Mouse (Mus musculus) hindbrain, embryonic 11.5 days (tissue): ENCODE results near the gene Ccnj. TPM values are rescaled to one million over a fixed set of nuclear protein-coding genes. Genes with fewer than 3 reads are reported as not detected.

ENCODE experiments used
- ATAC-seq: fragments of 200-750 bp; cut with Nextera tagmentation; 2 replicates; pipeline ENCODE4 v1.8.0; 2017; ENCODE audit warnings: mild to moderate bottlenecking, moderate TSS enrichment, moderate library complexity; ENCODE audit not compliant: low FRiP score
- DNase-seq: peaks from one replicate; pipeline ENCODE4 v3.0.0-alpha.2; 2015; ENCODE audit warnings: low spot score
- H3K27ac ChIP-seq: fragments of 300-500 bp; sonication (generic); 2 replicates; pipeline ENCODE4 v1.5.1; 2014; ENCODE audit warnings: mild to moderate bottlenecking, low read depth, low read length
- H3K27me3 ChIP-seq: fragments of 300-500 bp; sonication (generic); 2 replicates; pipeline ENCODE4 v1.6.1; 2014; ENCODE audit warnings: mild to moderate bottlenecking, low read length, moderate library complexity, mixed read lengths; ENCODE audit not compliant: control insufficient read depth, insufficient read depth
- H3K36me3 ChIP-seq: fragments of 300-500 bp; sonication (generic); 2 replicates; pipeline ENCODE4 v1.6.1; 2014; ENCODE audit warnings: mild to moderate bottlenecking, low read length, moderate library complexity, mixed read lengths; ENCODE audit not compliant: control insufficient read depth, insufficient read depth
- H3K4me1 ChIP-seq: fragments of 300-500 bp; sonication (generic); replicated peaks from 2 replicates; pipeline ENCODE4 v1.6.1; 2014; ENCODE audit warnings: low read length, mixed read lengths; ENCODE audit not compliant: control insufficient read depth, insufficient read depth
- H3K4me2 ChIP-seq: fragments of 300-500 bp; sonication (generic); replicated peaks from 2 replicates; pipeline ENCODE4 v1.6.1; 2014; ENCODE audit warnings: mild to moderate bottlenecking, low read depth, low read length
- H3K4me3 ChIP-seq: fragments of 300-500 bp; sonication (generic); 2 replicates; pipeline ENCODE4 v1.5.1; 2014; ENCODE audit warnings: low read depth, low read length
- H3K9ac ChIP-seq: fragments of 300-500 bp; sonication (generic); 2 replicates; pipeline ENCODE4 v1.6.1; 2014; ENCODE audit warnings: low read depth, low read length
- H3K9me3 ChIP-seq: fragments of 300-500 bp; sonication (generic); 2 replicates; pipeline ENCODE4 v1.6.1; 2016; ENCODE audit warnings: low read length; ENCODE audit not compliant: control insufficient read depth
- WGBS: fragments of 180-500 bp; shearing (Covaris S2); extraction: QIAGEN DNeasy Blood & Tissue Kit; methylation state at CpG from one replicate; pipeline ENCODE4 v1.1.7; 2014; 5-methylcytosine and 5-hydroxymethylcytosine counted together
- polyA plus RNA-seq: library from polyadenylated mRNA; unstranded; fragments of >200 nt; fragmentation: Nextera tagmentation; extraction: Ambion mirVana; gene quantifications from 2 replicates; pipeline ENCODE4 v1.2.1, GENCODE M21; 2014

Ccnj gene
- polyA plus RNA-seq, 1 experiment from 2014 or later, result 30.9 TPM

GRCm38 (mm10) chr19:40868284-40868683, 37.2 kb downstream of the Ccnj start:
- Histone ChIP-seq H3K4me3 (no peak overlapping the region), H3K9ac (no peak overlapping the region), H3K4me2 (no peak overlapping the region), H3K27me3 (peaks cover 8% of the 10 kb centered on the region; the same call in 1 of the 2 replicates), H3K4me1 (no peaks in the 10 kb centered on the region), H3K27ac (no peak overlapping the region), H3K36me3 (no peaks in the 10 kb centered on the region), H3K9me3 (no peaks in the 10 kb centered on the region)
- WGBS, result 33% methylated on average over 5 of the region's 5 CpGs
- DNase-seq (no peak), ATAC-seq (no peak)

DNA sequence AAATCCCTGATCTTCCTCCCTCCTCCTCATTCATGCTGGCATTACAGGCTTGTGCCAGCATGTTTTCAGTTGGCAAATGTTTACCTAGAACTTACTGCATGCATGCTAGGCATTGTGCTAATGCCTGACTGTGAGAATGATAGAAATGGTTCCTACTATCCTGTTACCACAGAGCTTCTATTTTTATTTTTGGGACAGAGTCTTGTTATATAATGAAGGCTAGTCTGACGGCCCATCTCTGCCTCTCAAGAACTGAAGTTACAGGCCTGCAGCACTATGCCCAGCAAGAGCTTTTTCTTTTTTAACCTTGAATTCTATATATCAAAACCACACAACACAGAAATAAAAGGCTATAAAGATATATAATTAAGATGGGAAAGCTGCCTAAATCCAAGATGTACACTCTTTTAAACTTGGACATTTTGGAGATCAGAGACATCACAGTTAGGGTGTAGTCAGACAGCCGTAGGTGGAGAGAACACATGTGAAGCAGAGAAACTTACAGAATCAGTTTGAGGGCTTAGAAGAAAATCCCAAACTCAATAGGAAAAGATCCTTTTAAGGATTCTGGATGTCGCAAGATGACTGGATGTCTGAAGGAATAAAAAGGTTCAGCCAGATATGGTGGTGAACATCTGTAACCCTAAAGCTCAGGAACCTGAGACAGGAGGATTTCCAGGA, 38.5 kb downstream of the Ccnj start:
- ATAC-seq, result no peak
- Histone ChIP-seq H3K9me3 (no peaks in the 10 kb centered on the region), H3K36me3 (no peaks in the 10 kb centered on the region), H3K9ac (no peak overlapping the region), H3K27ac (no peak overlapping the region), H3K4me2 (no peak overlapping the region), H3K27me3 (peaks cover 8% of the 10 kb centered on the region; the same call in 1 of the 2 replicates), H3K4me3 (no peak overlapping the region), H3K4me1 (no peaks in the 10 kb centered on the region)
- DNase-seq, result no peak
- 94% methylated on average over 3 of the region's 3 CpGs for WGBS

- WGBS, result 2% methylated on average over 48 of the region's 51 CpGs
- peak; percentile 99 for DNase-seq
- Histone ChIP-seq H3K9ac (peak overlapping the region; percentile 48), H3K27me3 (peaks cover 18% of the 10 kb centered on the region; the same call in 1 of the 2 replicates), H3K9me3 (no peaks in the 10 kb centered on the region), H3K4me1 (no peaks in the 10 kb centered on the region), H3K4me2 (peak overlapping the region; percentile 66), H3K27ac (peak overlapping the region; percentile 79), H3K36me3 (no peaks in the 10 kb centered on the region), H3K4me3 (peak overlapping the region; percentile 47)
- peak; percentile 98 for ATAC-seq
These were observed 42.0 kb downstream of the Ccnj start for GRCm38 (mm10) chr19:40872955-40873665.

DNA sequence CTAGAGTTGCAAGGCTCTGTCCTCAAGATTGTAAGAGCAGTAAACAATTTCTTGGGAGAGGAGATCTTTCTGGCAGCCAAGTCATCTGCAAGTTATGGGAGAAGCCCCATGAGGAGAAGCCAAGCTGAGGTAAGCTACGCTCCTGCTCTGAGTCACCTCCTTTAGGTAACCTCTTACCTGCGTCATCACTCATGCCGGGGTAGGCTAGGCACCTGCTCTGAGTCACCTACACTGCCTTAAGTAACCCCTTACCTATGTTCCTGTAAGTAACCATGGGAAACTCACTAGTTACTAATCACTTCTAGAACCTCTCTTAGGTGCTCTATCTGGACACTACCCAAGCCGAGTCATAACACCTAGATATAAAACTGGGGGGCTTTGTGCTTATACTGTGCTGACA, 50.6 kb downstream of the Ccnj start:
- Histone ChIP-seq H3K4me1 (no peaks in the 10 kb centered on the region), H3K27ac (no peak overlapping the region), H3K4me3 (no peak overlapping the region), H3K9me3 (no peaks in the 10 kb centered on the region), H3K4me2 (no peak overlapping the region), H3K9ac (no peak overlapping the region), H3K27me3 (peaks cover 16% of the 10 kb centered on the region; the same call in 1 of the 2 replicates), H3K36me3 (no peaks in the 10 kb centered on the region)
- WGBS, result 90% methylated on average over 4 of the region's 4 CpGs
- no peak for ATAC-seq
- no peak for DNase-seq

DNA sequence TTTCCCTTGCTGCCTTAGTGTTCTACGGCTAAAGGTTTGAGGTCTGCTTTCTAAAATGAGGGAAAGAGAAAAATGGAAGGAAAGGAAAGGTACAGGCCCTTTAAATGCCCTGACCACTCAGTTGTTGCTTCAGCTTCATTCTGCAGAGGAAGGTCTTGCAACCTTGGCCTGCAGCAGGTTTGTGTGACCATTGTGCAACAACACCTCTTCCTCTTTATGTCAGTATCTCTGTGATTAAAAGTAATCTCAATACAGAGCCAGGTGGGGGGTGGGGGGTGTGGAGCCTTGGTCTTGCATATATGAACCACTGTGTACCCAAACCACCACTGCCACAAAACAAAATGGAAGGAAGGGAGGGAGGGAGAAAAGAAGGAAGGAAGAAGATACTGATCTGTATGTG, 57.8 kb downstream of the Ccnj start:
- DNase-seq (no peak), ATAC-seq (no peak)
- H3K9ac ChIP-seq, result no peak overlapping the region
- no peaks in the 10 kb centered on the region for H3K36me3 ChIP-seq
- no peak overlapping the region for H3K4me2 ChIP-seq
- peaks cover 14% of the 10 kb centered on the region; the same call in 1 of the 2 replicates for H3K27me3 ChIP-seq
- no peak overlapping the region for H3K27ac ChIP-seq
- H3K9me3 ChIP-seq, result no peaks in the 10 kb centered on the region
- H3K4me1 ChIP-seq, result no peaks in the 10 kb centered on the region
- H3K4me3 ChIP-seq, result no peak overlapping the region
- WGBS, result 85% methylated on average over 1 of the region's 1 CpGs

GRCm38 (mm10) chr19:40894071-40894506, 63.0 kb downstream of the Ccnj start:
- 37% methylated on average over 21 of the region's 21 CpGs for WGBS
- Histone ChIP-seq H3K27me3 (peaks cover 8% of the 10 kb centered on the region; the same call in 1 of the 2 replicates), H3K9me3 (no peaks in the 10 kb centered on the region), H3K36me3 (no peaks in the 10 kb centered on the region), H3K9ac (peak overlapping the region; percentile 82), H3K4me2 (peak overlapping the region; percentile 61), H3K27ac (peak overlapping the region; percentile 91), H3K4me3 (peak overlapping the region; percentile 80), H3K4me1 (no peaks in the 10 kb centered on the region)
- no peak for DNase-seq
- no peak for ATAC-seq

- Histone ChIP-seq H3K9ac (peak within 1 kb of the TSS; percentile 82), H3K36me3 (no peaks in the 10 kb centered on the region), H3K9me3 (no peaks in the 10 kb centered on the region), H3K4me2 (peak within 1 kb of the TSS; percentile 61), H3K27me3 (peaks cover 8% of the 10 kb centered on the region; the same call in 1 of the 2 replicates), H3K4me3 (peak within 1 kb of the TSS; percentile 80), H3K4me1 (no peaks in the 10 kb centered on the region), H3K27ac (peak within 1 kb of the TSS; percentile 91)
- WGBS, result under 1% methylated on average over 87 of the region's 89 CpGs
- peak; percentile 93 for ATAC-seq
- DNase-seq, result peak; percentile 96
These were observed 63.7 kb downstream of the Ccnj start, which contains the start of gene Zfp518a for GRCm38 (mm10) chr19:40894519-40895392. Gene Zfp518a, plus strand, starts transcription at chr19:40894705.

DNA sequence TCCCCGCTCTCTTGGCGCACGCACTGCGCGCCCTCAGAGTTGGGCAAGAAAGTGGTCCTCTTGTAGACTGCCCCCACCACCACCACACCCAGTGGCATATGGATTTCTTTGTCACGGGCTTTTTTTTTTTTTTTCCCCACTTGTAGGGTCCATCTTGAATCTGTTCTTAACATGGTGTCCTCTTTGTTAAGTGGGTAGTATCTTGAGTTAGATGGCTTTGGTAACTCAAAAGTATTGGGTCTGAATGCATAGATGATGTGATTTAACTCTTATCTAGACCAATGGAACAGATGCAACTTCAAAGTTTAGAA, 64.3 kb downstream of the Ccnj start:
- H3K4me2 ChIP-seq, result peak overlapping the region; percentile 61
- DNase-seq, result no peak
- WGBS, result 2% methylated on average over 6 of the region's 6 CpGs

More for the DNA sequence above, 64.3 kb downstream of the Ccnj start:
- peak overlapping the region; percentile 80 for H3K4me3 ChIP-seq
- H3K9me3 ChIP-seq, result no peaks in the 10 kb centered on the region
- no peak for ATAC-seq
- H3K36me3 ChIP-seq, result no peaks in the 10 kb centered on the region
- H3K9ac ChIP-seq, result peak overlapping the region; percentile 82
- H3K27me3 ChIP-seq, result peaks cover 8% of the 10 kb centered on the region; the same call in 1 of the 2 replicates
- peak overlapping the region; percentile 91; the same call in 1 of the 2 replicates for H3K27ac ChIP-seq
- no peaks in the 10 kb centered on the region for H3K4me1 ChIP-seq
